Mouse (Mus musculus): ENCODE measurements around the gene Stim2.

The Stim2 gene

DNA sequence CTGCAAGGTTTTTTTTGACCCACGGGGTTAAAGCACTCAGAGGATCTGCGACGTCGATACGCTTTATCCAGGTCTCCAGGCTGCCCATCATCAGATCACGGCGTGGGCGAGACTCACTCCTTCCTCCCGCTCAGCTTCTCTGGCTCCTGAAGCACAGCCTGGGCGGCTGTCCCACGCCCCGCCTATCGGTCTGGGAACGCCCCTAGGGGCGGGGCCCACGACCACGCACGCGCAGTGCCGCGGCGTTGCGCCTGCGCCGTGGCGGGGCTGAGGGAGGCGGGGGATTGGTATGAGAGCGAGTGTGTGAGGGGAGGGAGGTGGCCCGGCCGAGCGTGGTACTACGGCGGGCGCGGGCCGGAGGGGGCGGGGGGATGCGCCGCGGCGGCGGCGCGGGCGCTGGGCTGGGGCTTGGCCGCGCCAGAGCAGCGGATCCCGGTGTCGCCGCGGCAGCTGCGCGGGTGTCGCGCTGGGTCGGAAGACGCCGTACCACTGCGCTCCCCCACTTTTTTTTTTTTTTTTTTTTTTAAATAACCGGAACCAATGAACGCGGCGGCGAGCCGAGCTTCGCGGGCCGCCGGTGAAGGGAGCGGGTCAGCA is at the start of gene Stim2:
Stim2 (plus strand) TSS at position 354 of the 597 bp plus-strand sequence.
- DNase-seq (ENCODE audit: low read depth in 2 of 2, low spot score in 2 of 2): peak; percentile 94 to 96

DNA sequence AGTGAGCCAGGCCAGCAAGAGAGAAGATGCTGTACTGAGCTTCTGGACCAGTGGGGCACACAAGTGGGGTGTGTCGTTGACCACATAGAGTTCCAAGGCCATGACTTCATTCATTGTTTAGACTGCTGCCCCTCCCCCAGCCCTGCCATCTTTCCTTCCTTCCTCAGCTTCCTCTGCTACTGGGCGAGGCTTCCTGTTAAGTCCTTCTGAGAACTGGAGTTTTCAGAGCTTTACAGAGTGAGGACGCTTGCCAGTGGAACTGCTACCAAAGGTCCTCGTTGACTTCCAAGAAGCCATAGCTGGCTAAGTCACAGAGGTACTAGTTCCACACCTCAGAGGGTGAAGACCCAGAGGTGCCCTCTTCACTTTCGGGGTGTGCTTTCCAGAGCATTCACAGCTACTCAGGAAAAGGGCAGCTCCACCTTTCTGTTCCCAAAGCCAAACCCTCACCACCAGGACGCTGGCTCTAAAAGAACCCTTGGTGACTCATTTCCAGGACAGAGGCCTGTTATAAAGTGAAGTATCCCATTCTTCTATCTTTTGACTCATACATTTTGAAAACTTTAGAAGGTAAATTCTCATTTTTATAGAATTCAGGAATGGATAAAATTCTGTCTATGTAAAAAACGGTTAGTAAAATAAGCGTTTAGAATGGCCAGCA is 49.6 kb upstream of the Stim2 start:
- no peak for DNase-seq (ENCODE audit: low read depth in 2 of 2, low spot score in 2 of 2)

DNA sequence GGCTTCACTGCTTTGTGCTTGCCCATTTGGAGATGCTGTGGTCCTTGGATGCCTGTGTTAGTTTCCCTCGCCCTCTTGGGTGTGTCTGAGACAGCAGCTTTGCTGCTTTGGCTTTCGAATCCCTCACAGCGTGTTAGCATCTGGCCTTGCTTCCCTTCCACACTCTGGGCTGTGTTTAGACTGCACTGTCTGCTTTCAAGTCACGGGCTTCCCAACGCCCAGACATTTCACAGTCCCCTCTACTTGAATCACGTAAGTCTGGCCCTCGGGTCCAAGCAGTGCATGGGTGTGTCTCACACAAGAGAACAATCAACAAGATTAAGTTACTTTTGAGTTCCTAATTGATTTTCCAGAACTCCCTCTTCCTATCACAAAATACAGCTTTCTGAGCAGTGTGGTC is 48.1 kb upstream of the Stim2 start:
- no peak for DNase-seq (ENCODE audit: low read depth in 2 of 2, low spot score in 2 of 2)

DNA sequence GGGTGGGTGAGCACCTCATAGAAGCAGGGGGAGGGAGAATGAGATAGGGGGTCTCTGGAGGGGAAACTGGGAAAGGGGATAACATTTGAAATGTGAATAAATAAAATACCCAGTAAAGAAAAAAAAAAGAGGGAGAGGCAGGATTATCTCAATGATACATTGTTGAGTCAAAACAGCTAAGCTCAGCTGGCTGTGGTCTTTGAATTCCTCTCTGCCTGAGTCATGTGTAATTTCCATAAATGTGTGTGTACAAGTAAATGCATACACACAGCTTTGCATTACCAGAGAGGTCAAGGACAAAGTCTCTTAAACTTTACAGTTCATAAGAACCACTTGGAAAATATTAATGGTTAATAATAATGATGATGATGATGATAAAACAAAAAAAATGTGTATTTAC is 45.1 kb upstream of the Stim2 start:
- no peak for DNase-seq (ENCODE audit: low read depth in 2 of 2, low spot score in 2 of 2)

DNA sequence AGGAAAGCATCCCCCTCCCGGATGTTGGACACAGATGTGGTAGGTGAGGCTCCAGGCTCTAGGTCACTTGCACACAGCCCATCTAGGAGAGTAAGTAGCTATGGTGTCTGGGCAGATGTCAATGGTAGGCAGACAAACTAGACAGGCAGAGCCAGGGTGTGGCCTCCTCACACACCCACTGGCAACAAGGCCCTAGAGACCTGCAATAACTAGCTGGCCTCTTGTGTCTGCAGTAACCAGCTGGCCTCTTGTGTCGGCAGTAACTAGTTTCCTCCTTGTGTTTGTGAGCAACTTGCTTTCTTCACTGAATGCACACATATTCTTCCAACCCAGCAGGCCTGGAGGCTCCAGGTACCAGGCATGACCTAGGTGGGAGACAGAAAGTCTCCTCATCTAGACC is 44.5 kb upstream of the Stim2 start:
- DNase-seq (ENCODE audit: low read depth in 2 of 2, low spot score in 2 of 2): no peak

DNA sequence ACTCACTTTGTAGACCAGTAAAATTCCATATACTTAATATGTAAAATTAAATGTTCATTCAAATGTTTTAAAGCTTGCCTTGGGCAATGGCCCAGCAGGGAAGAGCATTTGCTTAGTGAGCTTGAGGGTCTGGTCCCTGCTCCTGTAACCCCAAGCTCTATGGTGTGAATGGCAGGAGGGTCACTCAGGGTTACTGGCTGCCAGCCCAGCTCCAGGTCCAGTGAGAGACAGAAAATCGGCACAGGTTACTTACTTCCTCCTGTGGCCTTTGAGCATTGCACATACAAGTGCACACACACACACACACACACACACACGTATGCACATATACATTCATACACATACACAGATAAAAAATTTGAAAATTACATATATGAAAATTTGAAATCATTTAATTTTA is 42.3 kb upstream of the Stim2 start:
- no peak for DNase-seq (ENCODE audit: low read depth in 2 of 2, low spot score in 2 of 2)

DNA sequence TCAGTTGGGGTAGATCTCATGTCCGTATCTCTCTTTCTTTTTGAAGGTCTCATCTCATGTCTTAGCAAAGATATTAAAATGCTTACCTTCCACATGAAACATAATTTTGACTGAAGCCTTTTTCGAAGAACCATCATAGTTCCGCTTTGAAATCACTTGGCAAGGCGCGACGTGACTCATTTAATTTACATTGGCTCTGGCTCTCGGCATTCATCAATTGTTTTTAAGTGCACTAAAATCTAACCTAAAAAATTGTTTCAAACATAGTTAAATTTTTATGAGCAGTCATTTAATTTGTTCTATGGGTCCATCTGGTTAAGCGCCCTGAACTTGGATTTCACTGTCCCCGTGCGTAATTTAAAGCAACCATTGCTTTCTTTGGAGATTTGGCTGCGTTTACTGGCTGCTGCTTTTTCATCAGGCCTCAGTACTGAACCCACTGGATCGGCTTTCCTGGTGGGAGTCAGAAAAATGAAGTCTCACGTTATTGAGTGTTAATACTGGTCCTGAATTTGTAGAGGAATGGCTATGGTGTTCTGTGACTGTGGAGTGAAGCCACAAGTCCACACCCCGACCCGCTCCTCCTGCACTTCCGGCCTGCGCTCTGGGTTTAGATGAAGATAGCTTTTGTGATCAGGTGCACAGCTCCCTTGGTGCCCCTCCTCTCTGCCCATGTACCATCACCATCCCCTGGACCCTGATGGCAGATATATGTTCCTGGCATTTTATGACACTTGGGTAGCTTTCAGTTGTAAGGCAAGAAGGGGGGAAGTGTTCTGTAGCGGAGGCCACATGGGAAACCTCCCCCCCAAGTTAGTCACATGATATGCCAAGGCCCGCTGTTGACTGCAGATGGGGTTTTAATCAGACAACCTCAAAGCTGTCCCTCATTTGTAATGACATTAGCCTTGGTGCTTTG is 41.6 kb upstream of the Stim2 start:
- no peak for DNase-seq (ENCODE audit: low read depth in 2 of 2, low spot score in 2 of 2)

DNA sequence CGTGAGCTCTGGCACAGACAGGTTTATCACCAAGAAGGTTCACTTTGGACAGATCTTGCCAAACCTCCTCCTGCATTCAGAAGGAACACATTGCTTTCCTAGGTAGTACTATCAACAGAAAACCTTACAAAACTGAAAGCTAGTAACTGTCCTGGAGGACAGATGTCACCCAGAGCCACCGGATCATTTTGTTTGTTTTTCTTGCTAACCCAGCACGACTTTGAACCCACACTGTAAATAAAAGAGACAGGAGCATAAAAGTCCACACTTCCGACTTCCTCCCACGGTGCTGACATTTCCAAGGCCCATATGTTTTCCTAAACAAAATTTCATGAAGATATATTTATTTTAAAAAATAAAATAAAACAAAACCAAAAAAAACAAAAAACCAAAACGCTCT is 41.0 kb upstream of the Stim2 start:
- no peak for DNase-seq (ENCODE audit: low read depth in 2 of 2, low spot score in 2 of 2)

DNA sequence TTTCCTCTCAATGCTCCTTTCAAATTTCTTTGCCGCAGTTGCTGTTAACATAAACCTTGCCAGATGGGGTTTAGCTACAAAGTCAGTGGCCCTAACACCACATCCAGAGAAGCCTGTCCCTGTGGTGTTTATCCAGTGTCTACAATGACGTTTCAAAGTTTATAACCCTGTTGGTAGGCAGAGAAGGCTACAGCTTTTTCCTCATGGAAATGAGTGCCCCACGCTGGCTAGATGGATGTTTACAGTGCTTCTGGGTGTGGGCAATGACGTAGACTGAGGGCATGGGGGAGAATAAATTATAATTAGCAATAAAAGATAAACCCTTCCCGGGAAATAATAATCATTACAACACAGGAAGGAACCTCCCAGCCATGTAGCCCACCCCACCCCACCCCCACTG is 37.1 kb upstream of the Stim2 start:
- DNase-seq (ENCODE audit: low read depth in 2 of 2, low spot score in 2 of 2): no peak

DNA sequence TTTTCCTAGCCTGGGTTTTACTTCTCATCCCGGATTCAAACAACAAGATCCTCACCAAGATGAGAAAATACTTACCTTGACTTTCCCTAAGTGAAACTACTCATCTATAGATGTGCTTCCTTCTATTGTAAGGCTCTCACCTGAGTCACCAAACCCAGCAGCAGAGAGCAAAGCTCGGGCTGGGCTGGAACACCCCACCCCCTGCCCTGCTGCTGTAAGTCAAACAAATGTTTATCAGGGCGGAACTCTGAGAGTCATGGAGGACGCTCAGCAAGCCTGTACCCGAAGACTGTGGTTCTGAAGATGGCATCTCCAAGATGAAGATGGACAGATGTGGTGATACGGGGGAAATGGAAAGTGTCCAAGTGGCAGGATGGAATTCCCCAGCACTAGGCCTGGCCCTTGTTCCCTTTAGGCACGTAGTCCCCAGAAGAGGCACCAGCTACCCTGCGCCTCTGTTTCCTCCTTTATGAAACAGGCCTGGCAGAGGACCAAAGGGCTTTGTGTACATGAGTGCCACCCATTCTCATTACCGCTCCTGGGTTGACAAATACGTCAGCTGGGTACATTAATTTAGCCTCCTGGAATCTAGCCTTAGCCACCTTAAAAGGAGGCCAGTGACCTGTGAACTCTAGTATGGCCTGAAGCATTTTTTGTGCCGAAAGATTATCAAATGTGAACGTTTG is 36.3 kb upstream of the Stim2 start:
- no peak for DNase-seq (ENCODE audit: low read depth in 2 of 2, low spot score in 2 of 2)

DNA sequence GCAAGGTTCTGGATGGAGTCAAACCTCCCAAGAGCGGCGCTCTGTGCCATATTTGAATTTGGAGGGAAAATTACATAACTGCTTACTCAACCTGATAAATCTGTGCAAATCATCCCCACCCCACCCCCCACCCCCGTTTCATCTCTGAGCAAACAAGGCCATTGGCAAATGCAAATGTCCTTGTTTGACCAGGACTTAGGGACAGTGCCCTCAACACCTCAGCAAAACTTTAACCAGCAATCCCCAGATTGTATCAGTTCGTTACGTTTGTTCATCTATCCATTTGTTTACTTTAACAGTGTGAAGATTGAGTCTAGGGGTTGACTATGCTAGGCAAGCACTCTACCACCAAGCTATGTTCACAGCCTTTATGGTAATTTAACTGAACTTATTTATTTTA is 32.6 kb upstream of the Stim2 start:
- no peak for DNase-seq (ENCODE audit: low read depth in 2 of 2, low spot score in 2 of 2)

DNA sequence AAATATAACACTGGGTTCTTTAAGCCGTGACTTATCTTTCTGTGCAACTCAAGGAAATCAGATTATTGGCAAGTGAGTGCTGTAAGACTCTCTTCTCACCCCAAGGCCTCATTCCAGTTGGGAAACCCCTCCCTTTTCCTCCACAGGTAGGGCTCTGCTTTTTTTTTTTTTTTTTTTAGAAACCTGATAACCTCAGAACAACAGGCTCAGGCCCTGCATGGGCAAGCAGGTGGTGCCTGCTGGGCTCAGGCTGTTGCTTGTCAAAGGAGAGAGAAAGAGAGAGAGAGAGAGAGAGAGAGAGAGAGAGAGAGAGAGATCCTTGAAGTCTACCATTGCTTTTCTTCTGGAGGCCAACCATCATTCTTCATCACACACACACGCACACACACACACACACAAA is 30.7 kb upstream of the Stim2 start:
- DNase-seq (ENCODE audit: low read depth in 2 of 2, low spot score in 2 of 2): no peak

DNA sequence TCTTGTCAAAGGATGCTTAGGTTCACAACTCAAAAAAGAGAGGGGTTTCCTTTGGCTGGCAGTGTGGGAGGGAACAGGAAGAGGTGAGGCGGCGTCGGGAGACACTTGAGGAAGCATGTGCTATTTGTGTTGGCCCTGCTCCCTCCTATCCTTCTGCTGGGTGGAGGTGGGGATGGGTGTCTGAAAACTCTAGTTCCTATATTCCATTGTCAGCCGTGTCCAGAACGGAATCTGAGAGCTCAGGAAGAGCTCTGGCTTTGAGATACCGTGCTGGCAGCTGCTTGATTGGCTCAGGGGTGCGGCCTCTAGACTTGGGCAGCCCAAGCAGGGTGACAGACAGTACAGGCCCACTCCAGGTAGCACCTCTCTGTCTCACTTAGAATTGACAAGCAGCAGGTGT is 28.1 kb upstream of the Stim2 start:
- no peak for DNase-seq (ENCODE audit: low read depth in 2 of 2, low spot score in 2 of 2)

DNA sequence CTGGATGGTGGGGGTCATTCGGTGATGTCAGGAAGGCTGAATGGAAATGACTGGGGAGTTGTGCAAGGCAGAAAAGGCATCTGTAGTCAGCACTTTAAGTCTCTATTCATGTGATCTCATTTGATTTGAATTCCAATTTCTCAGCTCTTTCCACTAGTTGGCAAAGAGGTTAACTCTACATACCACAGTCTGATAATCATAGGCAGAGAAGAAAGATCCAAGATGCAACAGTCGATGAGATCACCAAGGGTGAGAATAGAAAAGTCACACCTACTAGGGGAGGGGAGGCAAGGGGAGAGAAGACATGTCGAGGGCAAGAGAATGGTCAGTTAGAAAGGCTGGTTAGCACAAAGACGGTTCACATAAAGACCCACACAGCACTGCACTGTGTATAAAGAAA is 27.1 kb upstream of the Stim2 start:
- no peak for DNase-seq (ENCODE audit: low read depth in 2 of 2, low spot score in 2 of 2)

DNA sequence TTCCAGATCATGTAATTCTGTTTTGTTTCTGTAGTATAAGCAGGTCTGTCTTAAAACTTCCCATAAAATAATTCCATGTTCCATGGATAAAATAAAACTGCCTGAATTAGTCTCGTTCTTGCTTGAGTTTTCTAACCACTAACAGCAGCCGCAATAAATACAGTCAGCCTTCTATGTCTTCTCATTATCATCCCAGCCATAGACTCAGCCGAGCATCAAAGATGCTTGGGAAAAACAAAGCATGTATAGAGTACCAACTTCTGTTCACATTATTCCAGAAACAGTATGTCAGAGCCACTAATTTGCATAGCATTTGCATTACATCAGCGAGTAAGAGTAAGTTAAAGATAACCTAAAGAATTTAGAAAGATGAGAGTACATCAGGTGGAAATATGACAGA is 25.4 kb upstream of the Stim2 start:
- DNase-seq (ENCODE audit: low read depth in 2 of 2, low spot score in 2 of 2): no peak

DNA sequence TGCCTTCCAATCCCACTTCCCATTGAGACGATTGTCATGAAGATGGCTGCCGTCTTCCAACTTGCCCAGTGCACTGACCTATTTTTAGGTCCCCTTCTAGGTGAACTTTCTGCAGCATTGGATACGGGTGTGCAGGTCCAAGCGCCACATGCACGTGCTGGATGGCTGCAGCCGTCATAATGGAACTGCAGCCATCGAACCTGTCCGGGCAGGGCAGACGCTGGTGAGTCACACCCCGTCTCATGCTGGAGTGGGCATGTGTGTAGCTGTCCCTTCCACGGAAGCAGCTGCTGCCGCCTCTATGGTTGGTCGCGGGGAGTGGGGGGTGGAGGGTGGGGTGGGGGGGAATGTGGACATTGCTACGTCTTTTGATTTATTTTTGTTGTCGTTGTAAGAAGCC is 21.8 kb upstream of the Stim2 start:
- DNase-seq (ENCODE audit: low read depth in 2 of 2, low spot score in 2 of 2): no peak

DNA sequence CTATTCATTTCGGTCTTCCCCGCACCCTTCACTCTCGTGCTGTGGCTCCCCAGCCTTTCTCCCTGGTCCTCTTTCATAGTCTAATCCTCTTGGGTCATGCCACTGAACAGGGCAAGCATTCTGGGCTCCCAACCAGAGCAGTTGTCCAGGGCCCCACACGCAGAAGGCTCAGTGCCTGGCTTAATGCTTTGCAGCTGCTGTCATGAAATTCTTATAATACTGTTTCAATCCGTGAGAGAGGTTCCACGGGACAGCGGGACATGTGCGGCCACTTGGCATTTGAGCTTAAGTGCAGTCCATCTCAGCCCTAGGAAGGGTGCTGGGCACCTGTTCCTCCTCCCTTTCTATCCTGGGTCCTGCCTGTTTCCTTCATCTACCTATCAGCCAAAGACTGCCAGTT is 21.2 kb upstream of the Stim2 start:
- no peak for DNase-seq (ENCODE audit: low read depth in 2 of 2, low spot score in 2 of 2)

DNA sequence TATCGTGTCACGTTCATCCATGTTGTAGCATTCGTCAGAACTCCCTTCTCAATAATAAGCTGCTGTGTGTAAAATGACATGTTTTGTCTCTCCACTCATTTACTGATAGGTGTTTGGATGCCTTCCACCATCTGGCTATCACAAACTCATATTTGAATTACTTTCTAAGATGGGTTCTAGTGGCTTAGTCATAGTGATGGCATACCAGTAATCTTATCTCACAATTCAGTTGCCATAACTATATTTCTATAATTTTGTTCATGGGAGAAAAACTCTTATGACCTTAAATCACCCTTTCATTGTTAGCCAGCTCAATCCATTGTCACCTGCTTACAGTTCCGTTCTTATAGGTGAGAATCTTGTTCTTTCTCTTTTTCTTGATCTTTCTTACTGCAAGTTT is 14.9 kb upstream of the Stim2 start:
- no peak for DNase-seq (ENCODE audit: low read depth in 2 of 2, low spot score in 2 of 2)

DNA sequence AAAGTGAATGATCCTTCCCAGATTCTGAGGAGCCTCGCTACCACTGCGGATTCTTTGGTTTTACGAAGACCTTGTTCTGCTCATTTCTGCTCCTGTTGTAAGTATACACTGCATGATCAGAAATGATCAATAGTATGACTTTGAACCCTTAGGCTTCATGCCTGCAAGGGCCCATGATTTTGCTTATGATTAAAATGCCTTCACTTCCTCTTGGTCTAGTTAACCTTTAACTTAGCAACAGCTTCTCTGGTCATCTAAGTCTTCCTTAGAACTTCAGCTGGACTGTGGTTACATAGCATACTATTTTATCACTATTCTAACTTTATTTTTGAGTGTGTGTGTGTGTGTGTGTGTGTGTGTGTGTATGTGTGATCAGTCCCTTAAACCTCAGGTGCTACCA is 12.7 kb upstream of the Stim2 start:
- DNase-seq (ENCODE audit: low read depth in 2 of 2, low spot score in 2 of 2): no peak

DNA sequence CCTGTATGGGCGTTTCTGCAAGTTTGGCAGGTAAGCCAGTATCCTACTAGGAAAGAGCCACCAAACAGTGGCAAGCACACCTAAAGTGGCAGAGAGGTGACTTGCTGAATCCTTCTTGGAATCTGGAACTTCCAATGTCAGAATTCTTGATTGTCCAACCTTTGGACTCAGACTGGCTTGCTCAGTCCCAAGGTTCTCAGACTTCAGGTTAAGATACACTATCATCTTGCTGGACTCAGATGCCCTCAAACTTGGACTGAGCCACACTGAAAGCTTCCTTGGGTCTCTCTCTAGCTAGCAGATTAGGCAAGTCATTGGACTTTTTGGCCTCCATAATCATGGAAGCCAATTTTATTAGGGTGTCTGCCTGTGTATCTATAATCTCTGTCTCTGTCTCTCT is 10.8 kb upstream of the Stim2 start:
- no peak for DNase-seq (ENCODE audit: low read depth in 2 of 2, low spot score in 2 of 2)

DNA sequence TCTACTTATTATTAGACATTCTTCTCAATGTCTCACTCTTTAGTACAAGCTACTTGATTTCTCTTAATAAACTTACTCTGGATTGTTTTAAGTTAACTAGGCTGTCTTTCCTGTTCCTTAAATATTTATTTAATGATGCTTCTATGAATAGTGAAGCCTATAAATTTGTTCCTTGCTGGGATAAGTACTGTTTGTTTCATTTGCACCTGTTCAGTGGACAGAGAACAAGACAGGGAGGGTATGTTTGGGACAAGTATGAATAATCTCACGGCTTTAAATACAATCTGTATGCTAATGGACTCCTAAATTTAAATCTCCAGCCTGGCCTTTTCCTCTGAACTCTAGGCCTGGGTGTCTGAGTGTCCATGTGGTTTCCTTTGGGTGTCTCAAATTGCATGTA is 10.2 kb upstream of the Stim2 start:
- DNase-seq (ENCODE audit: low read depth in 2 of 2, low spot score in 2 of 2): no peak

DNA sequence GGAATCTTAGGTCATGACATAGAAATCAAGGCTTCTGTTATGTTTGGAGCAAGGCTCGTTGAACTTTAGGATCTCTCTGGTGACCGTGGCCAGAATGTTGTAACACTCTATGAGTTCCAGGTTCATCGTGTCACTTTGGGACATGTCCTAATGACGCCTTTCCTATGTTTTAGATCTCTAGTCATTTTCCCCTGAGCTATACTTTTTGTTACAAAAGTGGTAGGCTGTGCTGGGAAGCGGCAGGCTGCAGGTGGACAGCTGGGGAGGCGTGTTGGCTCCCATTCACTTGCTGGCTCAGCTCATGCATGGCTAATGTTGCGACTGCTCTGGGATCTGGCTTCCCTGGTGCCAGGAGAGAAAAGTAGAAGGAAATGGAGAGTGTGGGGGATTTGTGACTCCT is 5.7 kb upstream of the Stim2 start:
- no peak for DNase-seq (ENCODE audit: low read depth in 2 of 2, low spot score in 2 of 2)
